Mouse (Mus musculus): ENCODE results near the gene Mcoln1. TPM values are rescaled to one million over a fixed set of nuclear protein-coding genes. Genes with fewer than 3 reads are reported as not detected.
A peak's percentile ranks its signal among the peaks of the same experiment; 100 is the strongest.

The Mcoln1 gene
- 10 to 100 TPM; 45.0 to 82.0 (median 60.3) TPM for total RNA-seq (2022)

GRCm38 (mm10) chr8:3500235-3501090 is at the start of gene Mcoln1:
Mcoln1 (plus strand) TSS chr8:3500457.
- peak; percentile 97 for DNase-seq

GRCm38 (mm10) chr8:3450670-3451069 is 49.6 kb upstream of the Mcoln1 start:
- DNase-seq: peak; percentile 26

GRCm38 (mm10) chr8:3451992-3452391 is 48.3 kb upstream of the Mcoln1 start:
- DNase-seq: no peak

- DNase-seq: no peak
These were observed 37.0 kb upstream of the Mcoln1 start for GRCm38 (mm10) chr8:3463248-3463647.

- DNase-seq: no peak
These were observed 35.9 kb upstream of the Mcoln1 start for GRCm38 (mm10) chr8:3464309-3464708.

GRCm38 (mm10) chr8:3467006-3467885 is 33.0 kb upstream of the Mcoln1 start, which contains the start of gene Pex11g:
Pex11g (minus strand) TSS chr8:3467680.
- peak; percentile 98 for DNase-seq

- no peak for DNase-seq
These were observed 32.2 kb upstream of the Mcoln1 start for GRCm38 (mm10) chr8:3467886-3468545.

- DNase-seq: no peak
These were observed 31.4 kb upstream of the Mcoln1 start for GRCm38 (mm10) chr8:3468838-3469237.

- DNase-seq: no peak
These were observed 29.7 kb upstream of the Mcoln1 start, which contains the start of gene Tex45 for GRCm38 (mm10) chr8:3470562-3470961. Tex45 (plus strand) TSS chr8:3470862.

GRCm38 (mm10) chr8:3475715-3476429 is 24.4 kb upstream of the Mcoln1 start:
- DNase-seq: no peak

- DNase-seq: no peak
These were observed 20.0 kb upstream of the Mcoln1 start for GRCm38 (mm10) chr8:3480221-3480785.

- DNase-seq: no peak
These were observed 18.7 kb upstream of the Mcoln1 start for GRCm38 (mm10) chr8:3481605-3482004.

- DNase-seq: no peak
These were observed 18.0 kb upstream of the Mcoln1 start for GRCm38 (mm10) chr8:3482240-3482740.

GRCm38 (mm10) chr8:3483546-3483945 is 16.7 kb upstream of the Mcoln1 start:
- DNase-seq: no peak

- no peak for DNase-seq
These were observed 15.1 kb upstream of the Mcoln1 start for GRCm38 (mm10) chr8:3485192-3485591.

GRCm38 (mm10) chr8:3492901-3493844 is 7.1 kb upstream of the Mcoln1 start, which contains the start of gene Zfp358:
Zfp358 (plus strand) TSS chr8:3493138.
- peak; percentile 60 for DNase-seq

- DNase-seq: no peak
These were observed 6.4 kb upstream of the Mcoln1 start for GRCm38 (mm10) chr8:3493845-3494208.

GRCm38 (mm10) chr8:3495578-3496427 is 4.5 kb upstream of the Mcoln1 start:
- DNase-seq: no peak

- no peak for DNase-seq
These were observed 3.9 kb upstream of the Mcoln1 start for GRCm38 (mm10) chr8:3496428-3496748.

Data from adrenal gland, adult 8-10 months (tissue).